Mouse (Mus musculus): ENCODE measurements around the gene Agbl4. TPM values are rescaled to one million over a fixed set of nuclear protein-coding genes. Genes with fewer than 3 reads are reported as not detected.

The Agbl4 gene
- polyA plus RNA-seq, 1 experiment from 2014 or later: 0.74 TPM

DNA sequence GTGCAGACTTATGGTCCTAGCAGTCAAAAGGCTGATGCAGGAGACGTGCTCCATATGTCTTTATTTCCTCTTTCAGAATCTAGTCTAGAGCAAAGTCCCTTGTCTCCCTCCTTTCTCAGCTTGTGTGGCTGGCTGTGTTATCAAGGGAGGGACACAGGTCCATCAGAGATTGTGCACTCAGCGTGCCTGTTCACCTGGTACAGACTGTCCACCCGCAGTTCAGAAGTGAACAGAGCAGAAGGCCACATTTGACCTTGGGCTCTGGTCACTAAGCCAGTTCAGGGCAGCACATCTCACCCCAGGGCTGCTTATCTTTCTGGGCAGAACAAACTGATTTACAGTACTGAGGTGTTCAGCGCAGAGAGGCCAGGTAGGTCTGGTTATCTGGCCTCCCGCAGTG is 1054.7 kb downstream of the Agbl4 start:
- H3K36me3 ChIP-seq: peaks cover 89% of the 10 kb centered on the region
- H3K27ac ChIP-seq: no peak overlapping the region
- H3K9ac ChIP-seq: no peak overlapping the region
- no peak overlapping the region for H3K4me2 ChIP-seq
- no peaks in the 10 kb centered on the region for H3K9me3 ChIP-seq
- ATAC-seq (ENCODE audit: insufficient number of reproducible peaks, insufficient read depth, low FRiP score, low TSS enrichment, low read depth): no peak
- WGBS: 89% methylated on average over 5 of the region's 5 CpGs
- H3K27me3 ChIP-seq: no peaks in the 10 kb centered on the region
- peaks cover 9% of the 10 kb centered on the region; the same call in 1 of the 2 replicates for H3K4me1 ChIP-seq
- H3K4me3 ChIP-seq: no peak overlapping the region

DNA sequence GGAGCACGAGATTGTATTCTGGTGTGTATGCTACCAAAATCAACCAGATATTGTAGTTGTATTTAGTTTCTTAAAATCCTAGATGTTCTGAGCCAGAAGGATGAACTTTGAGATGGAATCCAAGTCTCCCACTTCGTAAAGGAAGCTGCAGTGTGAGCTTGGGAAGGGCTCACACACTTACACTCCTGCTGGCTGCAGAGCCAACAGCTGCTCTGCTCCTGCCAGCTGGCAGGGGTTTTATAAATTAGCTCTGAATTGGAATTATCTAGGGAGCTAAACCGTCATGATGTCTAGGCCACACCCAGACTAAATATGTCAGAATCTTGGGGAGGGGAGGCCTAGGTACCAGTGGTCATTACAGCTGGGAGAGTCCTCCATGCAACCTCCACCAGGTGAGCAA is 1055.8 kb downstream of the Agbl4 start:
- Histone ChIP-seq H3K27ac (no peak overlapping the region), H3K36me3 (peaks cover 95% of the 10 kb centered on the region), H3K4me2 (no peak overlapping the region), H3K4me1 (peaks cover 9% of the 10 kb centered on the region; the same call in 1 of the 2 replicates), H3K9me3 (no peaks in the 10 kb centered on the region), H3K4me3 (no peak overlapping the region), H3K27me3 (no peaks in the 10 kb centered on the region), H3K9ac (no peak overlapping the region)
- WGBS: 71% methylated on average over 3 of the region's 3 CpGs
- ATAC-seq (ENCODE audit: insufficient number of reproducible peaks, insufficient read depth, low FRiP score, low TSS enrichment, low read depth): no peak

- Histone ChIP-seq H3K9ac (no peak overlapping the region), H3K4me2 (no peak overlapping the region), H3K4me3 (no peak overlapping the region), H3K27me3 (no peaks in the 10 kb centered on the region), H3K9me3 (no peaks in the 10 kb centered on the region), H3K36me3 (peaks cover 95% of the 10 kb centered on the region), H3K4me1 (peaks cover 4% of the 10 kb centered on the region; the same call in 1 of the 2 replicates), H3K27ac (no peak overlapping the region)
- no peak for ATAC-seq (ENCODE audit: insufficient number of reproducible peaks, insufficient read depth, low FRiP score, low TSS enrichment, low read depth)
- WGBS: 79% methylated on average over 5 of the region's 5 CpGs
These were observed 1058.2 kb downstream of the Agbl4 start for GRCm38 (mm10) chr4:111455621-111456020.

DNA sequence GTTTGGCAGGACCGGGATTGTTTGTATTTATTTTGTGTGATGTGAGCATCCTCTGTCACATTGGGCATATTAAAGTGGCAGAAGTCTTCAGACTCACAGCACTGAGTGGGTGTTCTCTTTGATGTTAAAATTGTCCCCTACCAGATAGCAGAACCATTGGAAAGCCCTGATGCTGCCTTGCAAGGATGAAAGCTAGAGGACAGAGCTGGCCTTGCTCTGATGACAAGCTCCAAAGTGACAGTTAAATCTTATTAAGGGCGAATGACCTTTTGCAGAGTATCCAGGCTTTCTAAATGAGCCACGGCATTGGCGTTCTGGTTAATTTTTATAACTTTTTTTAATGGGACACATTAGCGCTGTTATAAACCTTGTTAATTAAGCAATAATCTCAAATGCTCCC is 1060.1 kb downstream of the Agbl4 start:
- H3K36me3 ChIP-seq: peaks cover 80% of the 10 kb centered on the region
- H3K9ac ChIP-seq: no peak overlapping the region
- WGBS: 90% methylated on average over 5 of the region's 5 CpGs
- H3K27me3 ChIP-seq: no peaks in the 10 kb centered on the region
- H3K4me2 ChIP-seq: no peak overlapping the region
- H3K27ac ChIP-seq: no peak overlapping the region
- no peak for ATAC-seq (ENCODE audit: insufficient number of reproducible peaks, insufficient read depth, low FRiP score, low TSS enrichment, low read depth)
- no peak overlapping the region for H3K4me3 ChIP-seq
- no peaks in the 10 kb centered on the region for H3K9me3 ChIP-seq
- H3K4me1 ChIP-seq: no peaks in the 10 kb centered on the region

DNA sequence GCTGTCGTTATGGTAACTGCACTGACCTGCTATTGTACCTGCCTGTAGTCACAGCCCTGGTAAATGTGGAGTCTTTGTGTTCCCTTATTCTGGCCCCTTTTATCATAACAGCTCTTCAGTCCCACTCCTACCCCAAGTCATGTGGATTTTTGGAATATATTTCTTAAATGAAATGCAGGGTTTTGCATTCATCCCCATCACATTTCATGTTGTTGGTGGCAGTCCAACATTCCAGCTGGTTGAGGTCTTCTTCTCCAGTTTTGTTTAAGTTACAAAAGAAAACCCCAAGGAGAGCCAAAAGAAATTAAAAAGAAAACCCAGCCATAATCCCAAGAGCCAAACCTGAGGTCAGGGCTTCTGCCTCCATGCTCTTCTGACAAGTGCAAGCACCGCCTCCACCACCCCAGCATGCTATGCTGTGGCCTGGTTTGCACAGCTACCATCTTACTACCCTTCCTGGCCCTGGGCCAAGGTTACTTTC is 1069.9 kb downstream of the Agbl4 start:
- Histone ChIP-seq H3K4me3 (no peak overlapping the region), H3K27me3 (no peaks in the 10 kb centered on the region), H3K27ac (peak overlapping the region; percentile 34), H3K9me3 (no peaks in the 10 kb centered on the region), H3K9ac (no peak overlapping the region), H3K36me3 (no peaks in the 10 kb centered on the region), H3K4me2 (no peak overlapping the region), H3K4me1 (peaks cover 24% of the 10 kb centered on the region)
- 70% methylated on average over 2 of the region's 2 CpGs for WGBS
- peak; percentile 66; the same call in 1 of the 2 replicates for ATAC-seq (ENCODE audit: insufficient number of reproducible peaks, insufficient read depth, low FRiP score, low TSS enrichment, low read depth)

GRCm38 (mm10) chr4:111467796-111468195 is 1070.3 kb downstream of the Agbl4 start:
- Histone ChIP-seq H3K36me3 (no peaks in the 10 kb centered on the region), H3K4me2 (no peak overlapping the region), H3K27me3 (no peaks in the 10 kb centered on the region), H3K4me3 (no peak overlapping the region), H3K4me1 (peaks cover 24% of the 10 kb centered on the region), H3K9me3 (no peaks in the 10 kb centered on the region), H3K27ac (peak overlapping the region; percentile 34), H3K9ac (no peak overlapping the region)
- WGBS: 69% methylated on average over 4 of the region's 4 CpGs
- ATAC-seq (ENCODE audit: insufficient number of reproducible peaks, insufficient read depth, low FRiP score, low TSS enrichment, low read depth): no peak

GRCm38 (mm10) chr4:111469847-111470246 is 1072.4 kb downstream of the Agbl4 start:
- Histone ChIP-seq H3K4me1 (peaks cover 29% of the 10 kb centered on the region), H3K4me2 (no peak overlapping the region), H3K36me3 (no peaks in the 10 kb centered on the region), H3K27ac (no peak overlapping the region), H3K4me3 (no peak overlapping the region), H3K9me3 (no peaks in the 10 kb centered on the region), H3K9ac (no peak overlapping the region), H3K27me3 (no peaks in the 10 kb centered on the region)
- WGBS: 41% methylated on average over 2 of the region's 2 CpGs
- no peak for ATAC-seq (ENCODE audit: insufficient number of reproducible peaks, insufficient read depth, low FRiP score, low TSS enrichment, low read depth)

DNA sequence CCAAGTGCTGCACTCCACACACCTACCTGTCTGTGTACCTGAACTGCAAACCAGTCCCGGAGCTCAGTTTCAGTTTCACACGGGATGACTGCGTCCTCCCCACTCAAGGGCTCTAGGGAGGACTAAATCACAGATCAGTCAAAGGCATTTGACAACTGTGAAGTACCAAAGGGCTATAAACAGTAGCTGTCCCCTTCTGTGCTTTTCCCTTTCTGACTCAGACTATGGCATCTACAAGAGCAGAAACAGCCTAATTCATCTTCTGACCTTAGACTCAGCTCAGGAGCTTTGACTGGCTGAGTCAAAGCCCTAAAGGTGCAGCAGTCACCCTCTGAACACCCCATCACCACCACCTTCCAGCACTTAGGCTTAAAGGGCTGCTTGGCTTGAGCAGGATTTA is 1074.3 kb downstream of the Agbl4 start:
- peaks cover 29% of the 10 kb centered on the region for H3K4me1 ChIP-seq
- no peaks in the 10 kb centered on the region for H3K36me3 ChIP-seq
- H3K27ac ChIP-seq: no peak overlapping the region
- no peak overlapping the region for H3K9ac ChIP-seq
- H3K4me3 ChIP-seq: no peak overlapping the region
- no peak for ATAC-seq (ENCODE audit: insufficient number of reproducible peaks, insufficient read depth, low FRiP score, low TSS enrichment, low read depth)
- H3K27me3 ChIP-seq: no peaks in the 10 kb centered on the region
- no peak overlapping the region for H3K4me2 ChIP-seq
- H3K9me3 ChIP-seq: no peaks in the 10 kb centered on the region
- WGBS: 81% methylated on average over 3 of the region's 3 CpGs

GRCm38 (mm10) chr4:111472511-111472910 is 1075.0 kb downstream of the Agbl4 start:
- H3K27ac ChIP-seq: no peak overlapping the region
- 60% methylated on average over 3 of the region's 3 CpGs for WGBS
- no peak overlapping the region for H3K4me2 ChIP-seq
- H3K36me3 ChIP-seq: no peaks in the 10 kb centered on the region
- no peaks in the 10 kb centered on the region for H3K27me3 ChIP-seq
- H3K4me1 ChIP-seq: peaks cover 22% of the 10 kb centered on the region
- H3K4me3 ChIP-seq: no peak overlapping the region
- no peaks in the 10 kb centered on the region for H3K9me3 ChIP-seq
- no peak for ATAC-seq (ENCODE audit: insufficient number of reproducible peaks, insufficient read depth, low FRiP score, low TSS enrichment, low read depth)
- H3K9ac ChIP-seq: no peak overlapping the region

GRCm38 (mm10) chr4:111473014-111473413 is 1075.6 kb downstream of the Agbl4 start:
- no peaks in the 10 kb centered on the region for H3K36me3 ChIP-seq
- no peak overlapping the region for H3K27ac ChIP-seq
- peaks cover 17% of the 10 kb centered on the region for H3K4me1 ChIP-seq
- 52% methylated on average over 1 of the region's 1 CpGs for WGBS
- H3K9ac ChIP-seq: no peak overlapping the region
- no peak overlapping the region for H3K4me3 ChIP-seq
- no peak for ATAC-seq (ENCODE audit: insufficient number of reproducible peaks, insufficient read depth, low FRiP score, low TSS enrichment, low read depth)
- no peaks in the 10 kb centered on the region for H3K9me3 ChIP-seq
- no peak overlapping the region for H3K4me2 ChIP-seq
- H3K27me3 ChIP-seq: no peaks in the 10 kb centered on the region

DNA sequence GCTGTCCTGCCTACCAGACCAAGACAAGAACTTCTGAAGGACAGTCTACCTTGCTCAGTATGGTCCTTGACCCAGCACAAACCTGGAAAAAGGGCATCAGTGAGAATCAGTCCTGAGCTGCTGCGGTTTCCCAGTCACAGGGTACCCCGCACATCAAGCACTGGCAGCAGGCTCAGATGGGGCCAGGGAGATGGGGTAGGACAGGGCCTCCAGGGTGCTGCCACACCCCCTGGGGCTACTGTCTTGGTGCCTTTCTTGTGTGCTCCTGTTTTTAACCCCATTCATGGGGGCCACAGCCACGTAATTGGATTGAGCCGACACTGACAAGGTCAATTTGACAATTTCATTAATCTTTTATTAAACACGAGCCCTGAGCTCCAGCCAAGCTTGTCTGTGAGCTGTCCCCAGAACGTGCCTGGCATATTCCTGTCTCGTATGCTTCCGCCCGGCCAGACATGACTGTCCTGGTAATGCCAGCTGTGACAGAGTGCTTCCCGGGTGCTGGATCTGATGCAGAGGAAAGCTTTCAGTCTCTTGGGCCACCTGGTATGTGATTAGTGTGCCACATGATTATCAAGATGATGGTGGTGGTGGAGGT is 1078.0 kb downstream of the Agbl4 start:
- H3K36me3 ChIP-seq: no peaks in the 10 kb centered on the region
- H3K4me3 ChIP-seq: no peak overlapping the region
- 67% methylated on average over 10 of the region's 10 CpGs for WGBS
- no peak overlapping the region for H3K9ac ChIP-seq
- peaks cover 5% of the 10 kb centered on the region for H3K4me1 ChIP-seq
- no peaks in the 10 kb centered on the region for H3K9me3 ChIP-seq
- H3K27me3 ChIP-seq: no peaks in the 10 kb centered on the region
- H3K27ac ChIP-seq: no peak overlapping the region
- H3K4me2 ChIP-seq: no peak overlapping the region
- no peak for ATAC-seq (ENCODE audit: insufficient number of reproducible peaks, insufficient read depth, low FRiP score, low TSS enrichment, low read depth)

DNA sequence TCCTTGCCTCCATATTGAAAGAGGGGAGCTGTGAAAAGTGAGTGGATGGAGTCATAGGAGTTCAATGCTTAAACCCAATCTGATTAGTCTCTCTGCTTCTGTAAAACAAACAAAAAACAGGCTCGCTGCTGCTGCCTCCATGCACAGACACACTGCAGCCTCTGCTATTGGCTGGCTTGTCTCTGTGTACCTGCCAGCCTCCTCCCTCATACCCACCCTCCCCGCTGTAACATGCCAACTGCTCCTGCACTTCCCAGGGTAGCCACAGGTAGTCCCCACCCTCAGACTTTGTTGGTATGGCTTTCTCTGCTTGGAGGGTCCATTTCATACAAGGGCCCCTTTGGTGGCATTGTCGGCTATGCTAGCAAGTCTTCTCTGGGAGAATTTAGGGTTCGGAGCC is 1080.0 kb downstream of the Agbl4 start:
- no peak overlapping the region for H3K9ac ChIP-seq

More for the DNA sequence above, 1080.0 kb downstream of the Agbl4 start:
- Histone ChIP-seq H3K4me3 (no peak overlapping the region), H3K27ac (no peak overlapping the region), H3K9me3 (no peaks in the 10 kb centered on the region), H3K4me2 (no peak overlapping the region), H3K4me1 (peaks cover 5% of the 10 kb centered on the region), H3K36me3 (no peaks in the 10 kb centered on the region), H3K27me3 (no peaks in the 10 kb centered on the region)
- no peak for ATAC-seq (ENCODE audit: insufficient number of reproducible peaks, insufficient read depth, low FRiP score, low TSS enrichment, low read depth)
- WGBS: 43% methylated on average over 4 of the region's 4 CpGs
